Mouse (Mus musculus) large intestine, adult 2 months (tissue): ENCODE data around the gene Nphs1. TPM values are rescaled to one million over a fixed set of nuclear protein-coding genes. Genes with fewer than 3 reads are reported as not detected.
"Not testable (repeated sequence)": the region's sequence is repeated elsewhere in the genome, so short reads cannot be mapped to it uniquely, and the experiment has no call there.

Experiments used
- DNase-seq: peaks from one replicate; pipeline ENCODE4 v3.0.0-alpha.2; 2012; ENCODE audit warnings: low read depth, low spot score
- WGBS: fragments of 180-500 bp; shearing (Covaris S2); methylation state at CpG from one replicate; pipeline ENCODE4 v1.1.7; 2018; 5-methylcytosine and 5-hydroxymethylcytosine counted together
- polyA plus RNA-seq: library from polyadenylated mRNA; depleted of rRNA; stranded (reverse); fragments of >200 nt; gene quantifications from 2 replicates; pipeline ENCODE4 v1.2.3, GENCODE M21; 2012

The Nphs1 gene
- polyA plus RNA-seq, 1 experiment: 0.17 TPM

DNA sequence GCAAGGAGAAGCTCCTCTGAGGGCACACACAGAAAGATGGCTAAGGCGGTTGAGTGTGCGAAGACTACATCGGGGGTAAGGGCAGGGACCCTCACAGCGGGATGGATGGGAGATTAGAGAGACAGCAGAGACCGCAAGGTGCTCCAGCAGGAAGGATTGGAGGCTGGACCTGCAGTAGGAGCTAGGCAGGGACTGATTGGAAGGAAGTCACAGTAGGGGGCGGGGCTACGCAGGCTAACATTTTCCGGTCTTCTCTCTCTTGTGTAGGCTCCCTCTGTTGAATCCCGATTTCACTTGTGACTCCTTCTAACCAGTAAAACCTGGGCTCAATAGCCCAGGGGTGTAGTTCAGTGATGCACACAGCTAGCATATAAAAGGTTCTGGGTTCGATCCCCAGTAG is 21.2 kb upstream of the Nphs1 start:
- WGBS: 27% methylated on average over 10 of the region's 10 CpGs
- no peak for DNase-seq

DNA sequence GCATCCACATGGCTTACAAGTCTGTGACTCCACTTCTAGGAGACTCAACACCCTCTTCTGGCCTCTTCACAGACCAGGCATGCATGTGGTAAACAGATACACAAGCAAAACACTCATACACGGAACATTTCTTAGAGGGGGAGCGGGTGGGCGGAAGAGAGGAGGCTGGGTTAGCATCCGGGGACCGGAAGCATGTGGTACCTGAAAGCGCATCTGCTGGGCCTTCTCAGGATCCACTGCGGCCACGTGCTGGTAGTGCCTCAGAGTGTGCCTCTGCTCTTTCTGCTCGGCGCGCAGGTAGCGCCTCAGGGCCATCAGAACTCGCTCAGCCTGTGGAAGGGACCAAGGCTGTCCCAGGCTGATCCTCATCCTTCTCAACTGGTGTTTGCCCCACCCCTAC is 18.4 kb upstream of the Nphs1 start:
- DNase-seq: no peak
- 77% methylated on average over 13 of the region's 13 CpGs for WGBS

DNA sequence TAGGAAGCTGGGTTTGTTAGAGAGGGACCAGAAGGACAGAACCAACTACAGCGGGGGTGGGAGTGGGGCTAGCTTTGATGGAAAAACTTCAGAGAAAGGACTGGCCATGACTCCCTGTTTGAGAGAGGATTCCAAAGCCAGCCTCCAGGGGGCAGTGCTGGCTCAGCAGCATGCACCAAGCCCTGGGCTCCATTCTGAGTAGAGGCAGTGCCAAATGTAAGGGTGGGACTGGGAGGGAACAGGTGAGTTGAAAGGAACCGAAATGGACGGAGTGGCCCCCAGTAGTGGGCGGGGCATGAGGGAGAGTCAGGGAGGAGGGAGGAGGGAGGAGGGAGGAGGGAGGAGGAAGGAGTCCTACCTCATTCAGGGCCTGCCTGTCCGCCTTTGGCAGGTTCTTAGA is 17.4 kb upstream of the Nphs1 start:
- DNase-seq: no peak
- whole genome bisulfite sequencing: 16% methylated on average over 4 of the region's 5 CpGs

DNA sequence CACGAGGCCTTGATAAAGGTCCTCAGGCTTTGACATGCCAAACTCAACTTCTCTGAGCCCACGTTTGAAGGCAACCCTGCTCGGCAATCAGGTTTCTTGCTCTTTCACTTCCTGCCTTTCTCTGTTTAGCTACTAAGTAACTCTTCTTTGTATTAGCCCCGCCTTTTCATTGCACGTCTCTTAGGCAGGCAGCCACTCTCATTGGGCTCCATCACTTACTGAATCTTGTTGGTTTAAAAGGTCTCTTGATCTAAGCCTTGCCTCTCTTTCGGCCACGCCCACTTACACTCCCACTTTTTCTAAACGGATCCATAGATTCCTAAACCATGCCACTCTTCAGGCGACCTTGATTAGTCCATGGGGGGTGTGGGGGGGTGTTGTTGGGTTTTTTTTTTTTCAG is 14.4 kb upstream of the Nphs1 start:
- WGBS: 23% methylated on average over 9 of the region's 9 CpGs
- DNase-seq: no peak

DNA sequence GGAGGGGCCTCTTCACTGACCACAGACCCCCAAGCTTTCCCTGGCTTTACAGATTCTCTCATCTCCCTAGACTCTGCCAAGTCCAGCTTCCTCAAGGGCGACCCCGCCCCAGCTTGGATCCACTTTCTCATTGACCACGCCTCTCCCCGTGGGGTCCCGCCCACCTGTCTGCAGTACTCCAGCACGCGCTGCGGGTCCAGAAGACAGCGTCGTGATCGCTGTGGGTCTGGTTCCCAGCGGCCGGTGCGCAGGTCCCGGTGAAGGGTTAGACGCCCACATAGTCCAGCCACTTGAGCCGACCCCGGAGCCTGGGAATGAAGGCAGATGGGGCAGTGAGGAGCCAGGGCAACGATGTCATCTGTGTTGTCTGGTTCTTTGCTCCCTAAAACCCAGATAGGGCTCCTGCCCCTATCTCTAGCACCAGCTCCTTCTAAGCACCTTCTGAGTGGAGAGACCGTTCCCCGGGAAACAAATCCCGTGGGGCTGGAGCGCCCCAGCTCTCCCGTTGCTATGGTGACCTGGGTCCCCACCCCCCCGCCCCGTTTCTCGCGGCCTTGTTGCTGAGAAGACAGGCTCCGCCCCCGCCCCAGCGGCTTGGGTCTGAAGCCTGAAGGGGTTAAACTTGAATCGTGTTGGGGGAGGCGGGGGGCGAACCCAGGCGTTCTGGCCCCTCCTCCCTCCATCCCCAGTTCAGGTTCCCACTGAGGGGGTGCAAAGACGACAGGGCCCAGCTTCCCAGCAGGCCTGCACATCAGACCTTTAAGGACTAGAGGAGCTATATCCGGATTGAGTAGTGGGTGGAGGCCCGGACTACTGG is 13.8 kb upstream of the Nphs1 start:
- 3% methylated on average over 38 of the region's 38 CpGs for WGBS
- DNase-seq: no peak

DNA sequence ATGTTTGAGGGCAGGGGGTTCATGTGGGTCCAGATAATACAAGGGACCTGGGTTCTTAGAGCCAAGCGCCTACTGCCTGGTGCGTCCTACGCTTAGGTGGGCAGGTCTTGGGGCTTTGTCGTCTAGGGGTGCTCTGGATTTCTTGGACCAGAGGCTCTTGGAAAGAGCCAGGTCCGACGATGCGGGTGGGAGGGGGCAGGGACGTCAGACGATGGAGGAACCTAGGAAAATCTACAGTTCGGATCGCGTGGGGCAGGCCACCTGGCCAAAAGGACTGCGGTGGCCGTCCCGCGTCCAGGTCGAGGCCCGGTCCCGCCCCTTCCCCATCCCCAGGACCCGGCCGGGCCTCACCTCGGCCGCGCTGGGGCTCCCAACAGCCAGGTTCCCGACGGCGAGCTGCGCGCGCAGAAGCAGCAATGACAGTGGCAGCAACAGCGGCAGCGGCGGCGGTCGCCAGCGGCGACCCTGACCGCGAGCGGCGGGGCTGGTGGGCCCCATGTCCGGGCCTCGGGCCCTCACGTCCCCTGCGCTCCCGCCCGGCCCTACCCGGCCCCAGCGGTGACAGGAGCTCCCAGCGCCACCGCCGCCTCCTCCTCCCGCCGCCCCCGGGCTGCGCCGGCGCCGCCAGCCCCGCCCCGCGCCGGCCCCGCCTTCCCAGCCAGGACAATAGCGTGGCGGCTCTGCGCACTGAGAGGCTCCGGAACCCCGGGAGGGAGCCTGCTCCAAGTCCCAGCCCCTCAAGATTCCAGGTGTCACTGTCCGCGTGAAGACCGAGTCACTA is 13.0 kb upstream of the Nphs1 start, which contains the start of gene Aplp1:
Gene Aplp1, minus strand, starts transcription at position 565 of the 781 bp plus-strand sequence.
- 2% methylated on average over 71 of the region's 72 CpGs for WGBS
- no peak for DNase-seq

DNA sequence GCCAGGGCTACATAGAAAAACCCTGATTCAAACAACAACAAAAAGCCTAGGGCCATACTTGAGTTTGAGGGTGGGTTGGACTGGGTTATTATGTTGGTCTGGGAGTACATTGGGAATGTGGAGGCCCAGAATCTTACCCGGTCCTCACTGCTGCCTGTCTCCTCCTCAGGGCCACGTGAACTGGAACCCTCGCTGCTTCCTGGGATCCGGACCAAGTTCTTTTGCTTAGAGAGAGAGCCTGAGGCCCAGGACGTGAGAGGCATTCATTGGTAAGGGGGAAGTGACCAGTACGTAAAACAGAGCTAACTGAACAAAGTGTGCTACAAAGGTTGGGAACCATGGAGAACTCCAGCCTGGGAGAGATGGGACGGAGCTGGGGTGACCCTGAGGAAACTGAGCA is 7.9 kb upstream of the Nphs1 start:
- WGBS: 74% methylated on average over 7 of the region's 7 CpGs
- DNase-seq: no peak

DNA sequence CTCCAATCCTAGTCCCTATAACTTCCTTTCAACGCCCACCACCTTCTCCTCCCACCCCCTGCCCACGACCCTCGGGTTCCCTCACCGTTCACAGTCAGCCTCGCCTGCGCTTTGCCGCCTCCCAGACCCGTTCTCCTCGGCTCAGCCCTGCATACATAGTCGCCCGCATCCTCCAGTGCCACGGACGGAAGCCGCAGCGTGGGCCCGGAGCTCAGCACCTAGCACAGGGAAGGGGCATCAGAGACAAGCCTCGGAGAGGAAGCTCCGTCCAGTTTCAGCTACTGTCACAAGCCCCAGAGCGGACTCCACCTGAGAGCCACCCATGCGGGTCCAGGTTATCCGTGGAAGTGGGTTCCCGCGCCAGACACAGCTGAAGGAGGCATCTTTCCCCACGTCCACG is 4.8 kb upstream of the Nphs1 start:
- no peak for DNase-seq
- WGBS: 20% methylated on average over 25 of the region's 25 CpGs

DNA sequence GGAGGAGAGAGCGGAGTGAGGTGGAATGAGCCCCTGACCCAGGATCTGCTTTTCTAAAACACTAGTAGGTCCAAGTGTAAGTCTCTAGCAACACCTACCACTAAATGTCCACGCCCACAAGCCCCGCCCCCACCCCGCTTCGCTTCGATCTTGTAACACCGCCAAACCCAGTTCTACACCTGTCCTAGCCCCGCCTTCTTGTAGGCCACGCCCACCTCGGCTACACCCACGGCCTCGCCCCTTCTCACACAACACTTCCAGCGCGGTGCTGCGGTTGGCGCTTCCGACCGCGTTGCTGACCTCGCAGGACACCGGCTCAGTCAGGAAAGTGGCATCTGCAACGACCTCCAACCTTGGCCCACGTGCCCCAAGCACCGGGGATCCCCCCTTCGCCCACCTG is 4.3 kb upstream of the Nphs1 start:
- WGBS: 3% methylated on average over 25 of the region's 25 CpGs
- no peak for DNase-seq

DNA sequence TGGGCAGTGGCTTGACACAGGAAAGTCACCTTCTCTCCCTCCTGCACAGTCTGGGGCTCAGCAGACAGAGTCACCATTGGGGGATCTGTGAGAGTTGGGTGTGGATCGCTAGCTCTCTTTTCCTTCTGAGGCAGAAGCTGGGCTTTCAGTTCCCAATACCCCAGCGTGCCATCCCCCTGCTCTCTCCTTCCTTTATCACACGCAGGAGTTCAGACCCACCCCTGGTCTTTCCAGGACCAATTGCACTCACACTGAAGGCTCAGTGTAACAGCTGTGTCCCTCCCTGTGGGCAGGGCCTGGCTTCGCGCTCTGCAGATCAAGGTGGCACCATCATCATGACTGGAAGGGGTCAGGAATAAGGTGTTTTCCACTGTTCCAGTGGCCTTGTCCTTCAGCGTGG is 3.9 kb upstream of the Nphs1 start:
- WGBS: 6% methylated on average over 6 of the region's 6 CpGs

DNA sequence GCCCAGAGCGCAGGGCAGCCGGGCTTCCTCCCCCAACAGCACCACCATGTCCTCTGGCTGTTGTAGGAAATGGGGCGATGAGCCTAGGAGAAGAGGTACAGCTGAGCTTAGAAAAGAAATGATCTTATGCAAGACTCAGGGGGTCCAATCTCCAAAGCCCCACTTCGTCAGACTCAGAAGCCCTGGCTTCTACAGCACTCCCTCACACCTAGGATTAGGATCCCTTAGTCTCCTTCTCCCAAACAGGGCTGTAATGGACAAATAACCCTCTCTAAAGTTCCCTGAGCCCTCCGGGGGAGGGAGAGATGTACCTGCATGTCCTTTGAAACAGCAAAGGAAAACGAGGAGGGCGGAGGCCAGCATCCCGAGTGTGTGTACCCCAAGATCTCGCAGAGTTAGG is 1.6 kb upstream of the Nphs1 start:
- no peak for DNase-seq
- 6% methylated on average over 9 of the region's 9 CpGs for WGBS

More for the DNA sequence above, 3.9 kb upstream of the Nphs1 start:
- no peak for DNase-seq

DNA sequence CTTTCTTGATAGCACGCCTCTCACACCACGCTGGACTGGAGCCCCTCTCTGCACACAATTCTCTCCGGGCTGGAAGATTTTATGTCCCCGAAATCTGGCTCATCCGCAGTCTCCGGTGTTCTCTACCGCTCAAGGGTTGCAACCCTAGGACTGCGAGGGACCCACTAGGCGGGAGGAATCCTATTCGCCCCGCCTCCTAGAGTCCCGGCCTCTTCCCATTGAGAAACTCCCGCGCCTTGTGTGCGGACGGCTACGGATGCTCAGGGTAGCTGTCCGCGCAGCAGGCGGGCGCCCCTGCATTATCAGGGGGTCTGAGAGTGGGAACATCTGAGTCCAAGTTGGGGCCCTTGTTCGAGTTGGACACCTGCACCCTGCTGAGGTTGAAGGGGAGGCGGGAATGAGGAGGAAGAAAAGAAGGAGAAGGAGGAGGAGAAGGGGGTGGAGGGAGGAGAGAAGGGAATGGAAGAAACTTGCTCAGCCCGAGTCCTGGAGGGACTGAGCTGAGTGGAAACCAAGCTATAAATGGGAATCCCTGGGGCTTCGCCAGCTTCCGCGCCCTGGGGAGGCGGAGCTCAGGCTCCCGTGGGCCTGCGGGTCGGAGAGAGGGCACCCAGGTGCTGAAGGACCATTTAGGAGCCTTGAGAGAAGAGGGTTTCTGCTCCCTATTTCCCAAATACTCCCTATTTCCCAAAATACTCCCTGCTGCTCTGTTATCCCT is 1.0 kb upstream of the Nphs1 start:
- WGBS: 2% methylated on average over 31 of the region's 31 CpGs

DNA sequence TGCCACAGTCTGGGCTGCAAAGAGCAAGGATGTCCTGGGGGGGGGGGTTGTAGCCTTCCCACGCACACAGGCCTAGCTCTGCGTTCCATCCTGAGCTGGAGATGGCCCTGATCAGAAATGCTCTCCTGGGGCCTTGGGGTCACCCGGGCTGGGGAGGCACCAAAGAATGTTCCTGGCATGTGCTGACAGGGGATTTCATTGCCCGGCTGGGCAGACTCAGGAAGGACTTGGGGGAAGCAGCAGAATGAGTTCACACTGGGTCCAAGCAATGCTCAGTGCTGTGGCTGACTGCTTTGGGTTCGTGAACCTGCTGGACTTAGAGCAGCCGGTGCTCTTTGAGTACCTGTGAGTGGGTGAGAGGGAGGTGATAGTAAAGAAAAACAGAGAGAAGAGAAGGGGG is 1.4 kb downstream of the Nphs1 start:
- no peak for DNase-seq
- 36% methylated on average over 6 of the region's 6 CpGs for WGBS

More for the DNA sequence above, 1.0 kb upstream of the Nphs1 start:
- no peak for DNase-seq

DNA sequence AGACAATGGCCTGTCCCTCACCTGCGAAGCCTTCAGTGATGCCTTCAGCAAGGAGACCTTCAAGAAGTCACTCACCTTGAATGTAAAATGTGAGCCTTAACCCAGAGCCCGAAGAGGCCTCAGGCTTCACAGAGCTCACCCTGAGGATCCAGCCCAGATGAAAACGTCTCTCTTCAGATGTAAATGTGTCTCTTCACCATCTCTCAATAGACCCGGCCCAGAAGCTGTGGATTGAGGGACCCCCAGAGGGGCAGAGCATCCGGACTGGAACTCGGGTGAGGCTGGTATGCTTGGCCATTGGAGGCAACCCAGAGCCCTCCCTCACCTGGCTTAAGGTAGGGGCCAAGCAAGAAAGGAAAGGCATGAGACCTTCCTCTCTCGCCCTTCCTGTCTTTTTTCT is 5.5 kb downstream of the Nphs1 start:
- 40% methylated on average over 7 of the region's 7 CpGs for WGBS
- no peak for DNase-seq

DNA sequence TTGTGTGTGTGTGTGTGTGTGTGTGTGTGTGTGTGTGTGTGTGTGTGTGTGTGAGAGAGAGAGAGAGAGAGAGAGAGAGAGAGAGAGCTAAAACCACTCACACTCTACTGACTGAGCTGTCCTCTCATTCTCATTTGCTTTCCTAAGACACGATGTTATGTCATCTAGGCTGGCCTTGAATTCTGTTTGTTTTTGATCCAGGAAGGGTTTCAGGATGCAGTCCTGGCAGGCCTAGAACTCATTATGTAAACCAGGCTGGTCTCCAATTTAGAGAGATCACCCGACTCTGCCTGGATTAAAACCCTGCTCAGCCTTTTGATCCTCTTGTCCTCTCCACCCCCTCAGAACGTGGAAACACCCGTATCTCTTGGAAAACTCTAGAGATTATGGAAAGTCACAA is 5.9 kb downstream of the Nphs1 start:
- no peak for DNase-seq
- WGBS: 15% methylated on average over 4 of the region's 4 CpGs

DNA sequence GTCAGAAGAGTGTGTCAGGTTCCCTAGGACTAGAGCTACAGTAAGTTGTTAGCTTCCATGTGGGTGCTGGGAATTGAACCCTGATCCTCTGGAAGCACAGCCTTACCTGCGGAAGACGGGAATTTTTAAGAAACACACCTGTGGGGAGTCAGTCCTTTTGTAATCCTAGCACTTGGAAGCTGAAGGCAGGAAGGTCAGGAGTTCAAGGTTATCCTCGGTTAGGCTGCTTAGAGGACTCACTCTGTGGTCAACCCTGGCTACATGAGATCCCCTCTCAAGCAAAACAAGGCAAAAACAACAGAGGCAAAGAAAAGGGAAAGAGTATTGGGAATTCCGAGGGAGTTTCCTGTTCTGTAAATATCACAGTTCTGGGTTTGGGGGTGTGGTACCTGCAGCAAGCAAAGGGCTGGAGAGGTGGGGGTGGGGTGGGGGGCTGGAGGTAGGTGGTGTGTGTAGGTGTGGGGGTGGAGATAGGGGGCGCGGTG is 6.7 kb downstream of the Nphs1 start:
- WGBS: 13% methylated on average over 6 of the region's 6 CpGs
- no peak for DNase-seq

DNA sequence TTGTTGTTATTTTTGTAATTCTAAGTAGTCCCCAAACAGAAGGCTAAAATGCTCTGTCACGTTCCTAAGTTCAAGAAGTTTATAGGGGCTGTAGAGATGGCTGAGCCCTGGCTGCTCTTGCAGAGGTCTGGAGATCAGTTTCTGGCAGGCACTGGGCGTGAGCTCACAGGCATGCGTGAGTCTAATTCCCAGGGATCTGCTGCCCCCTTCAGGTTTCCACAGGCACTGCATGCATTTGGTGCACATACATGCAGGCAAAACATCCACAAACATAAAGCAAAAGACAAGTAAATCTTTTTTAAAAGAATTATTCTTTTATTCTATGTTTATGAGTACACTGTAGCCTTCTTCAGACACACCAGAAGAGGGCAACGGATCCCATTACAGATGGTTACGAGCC is 14.3 kb downstream of the Nphs1 start:
- 43% methylated on average over 5 of the region's 5 CpGs for WGBS

DNA sequence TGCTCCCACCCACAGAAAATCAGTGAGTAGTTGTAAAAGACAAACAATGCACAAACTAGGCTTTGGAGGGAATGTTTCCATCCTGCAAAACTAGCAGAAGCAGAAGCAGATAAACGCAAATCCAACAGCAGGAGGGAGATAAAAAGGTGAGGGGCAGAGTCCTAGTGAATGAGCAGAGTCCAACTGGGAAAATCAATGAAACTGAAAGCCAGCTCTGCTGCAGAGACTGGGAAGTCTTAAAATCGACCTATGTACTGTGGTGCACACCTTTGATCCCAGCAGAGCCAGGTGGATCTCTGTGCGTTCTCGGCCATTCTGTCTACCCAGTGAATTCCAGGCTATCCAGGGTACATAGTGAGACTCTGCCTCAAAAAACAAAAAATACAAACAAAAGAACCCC is 16.9 kb downstream of the Nphs1 start:
- DNase-seq: no peak
- WGBS: 28% methylated on average over 4 of the region's 4 CpGs

More for the DNA sequence above, 14.3 kb downstream of the Nphs1 start:
- no peak for DNase-seq

DNA sequence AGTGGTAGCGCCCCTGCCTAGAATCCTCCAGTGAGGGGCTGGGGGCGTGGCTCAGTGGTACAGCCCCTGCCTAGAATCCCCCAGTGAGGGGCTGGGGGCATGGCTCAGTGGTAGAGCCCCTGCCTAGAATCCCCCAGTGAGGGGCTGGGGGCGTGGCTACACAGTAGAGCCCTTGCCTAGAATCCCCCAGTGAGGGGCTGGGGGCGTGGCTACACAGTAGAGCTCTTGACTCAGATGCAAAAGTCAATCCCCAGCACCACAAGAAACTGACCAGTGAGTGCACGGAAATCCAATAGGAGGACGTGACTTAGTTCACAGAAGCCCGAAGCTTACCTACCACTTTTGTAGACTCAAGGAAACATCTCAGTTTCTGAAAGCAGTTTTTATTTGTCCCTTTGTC is 18.0 kb downstream of the Nphs1 start:
- DNase-seq: not testable (repeated sequence)
- 73% methylated on average over 7 of the region's 7 CpGs for WGBS
